Mouse (Mus musculus) cerebellum, adult 18-20 months (tissue): ENCODE data around the gene Gucy1a1.
"Not testable (repeated sequence)": the region's sequence is repeated elsewhere in the genome, so short reads cannot be mapped to it uniquely, and the experiment has no call there.

Source experiments
- DNase-seq, 2 experiments: peaks; one replicate each; pipeline ENCODE4 v3.0.0; 2021

The Gucy1a1 gene

GRCm38 (mm10) chr3:82145126-82145901, at the start of gene Gucy1a1:
Gucy1a1 (minus strand) TSS chr3:82145789.
- peak; percentile 13 to 29 for DNase-seq

- DNase-seq = no peak
Measured at GRCm38 (mm10) chr3:82191559-82192245, 46.1 kb upstream of the Gucy1a1 start.

GRCm38 (mm10) chr3:82185626-82186025, 40.0 kb upstream of the Gucy1a1 start:
- DNase-seq = no peak

GRCm38 (mm10) chr3:82181500-82181899, 35.9 kb upstream of the Gucy1a1 start:
- DNase-seq = no peak

- no peak for DNase-seq
Measured at GRCm38 (mm10) chr3:82180253-82180652, 34.7 kb upstream of the Gucy1a1 start.

- DNase-seq = no peak
Measured at GRCm38 (mm10) chr3:82175501-82175900, 29.9 kb upstream of the Gucy1a1 start.

GRCm38 (mm10) chr3:82167064-82167463, 21.5 kb upstream of the Gucy1a1 start:
- DNase-seq = no peak

GRCm38 (mm10) chr3:82165937-82166336, 20.3 kb upstream of the Gucy1a1 start:
- no peak for DNase-seq

GRCm38 (mm10) chr3:82162992-82163391, 17.4 kb upstream of the Gucy1a1 start:
- DNase-seq = not testable (repeated sequence)

GRCm38 (mm10) chr3:82145978-82146377, 389 bp upstream of the Gucy1a1 start:
- no peak for DNase-seq

- DNase-seq = peak in 1 of 2 experiments; percentile 6
Measured at GRCm38 (mm10) chr3:82144725-82145125, 864 bp downstream of the Gucy1a1 start.

GRCm38 (mm10) chr3:82140781-82141180, 4.8 kb downstream of the Gucy1a1 start:
- DNase-seq = no peak

- DNase-seq = no peak
Measured at GRCm38 (mm10) chr3:82138002-82138667, 7.5 kb downstream of the Gucy1a1 start.

GRCm38 (mm10) chr3:82135483-82135882, 10.1 kb downstream of the Gucy1a1 start:
- no peak for DNase-seq

- no peak for DNase-seq
Measured at GRCm38 (mm10) chr3:82129258-82129657, 16.3 kb downstream of the Gucy1a1 start.

GRCm38 (mm10) chr3:82124567-82124966, 21.0 kb downstream of the Gucy1a1 start:
- no peak for DNase-seq

GRCm38 (mm10) chr3:82118916-82119315, 26.7 kb downstream of the Gucy1a1 start:
- peak in 1 of 2 experiments; percentile 6 for DNase-seq

- no peak for DNase-seq
Measured at GRCm38 (mm10) chr3:82112439-82112838, 33.1 kb downstream of the Gucy1a1 start.

- no peak for DNase-seq
Measured at GRCm38 (mm10) chr3:82111986-82112385, 33.6 kb downstream of the Gucy1a1 start.

- DNase-seq = no peak
Measured at GRCm38 (mm10) chr3:82108951-82109350, 36.6 kb downstream of the Gucy1a1 start.

- DNase-seq = no peak
Measured at GRCm38 (mm10) chr3:82104229-82104628, 41.4 kb downstream of the Gucy1a1 start.

- DNase-seq = no peak
Measured at GRCm38 (mm10) chr3:82099127-82099526, 46.5 kb downstream of the Gucy1a1 start.

- no peak for DNase-seq
Measured at GRCm38 (mm10) chr3:82096801-82097200, 48.8 kb downstream of the Gucy1a1 start.
